Mouse (Mus musculus): Measurements from ENCODE around the gene Rnf207.
A peak's percentile ranks its signal among the peaks of the same experiment; 100 is the strongest.

Gene Rnf207

GRCm38 (mm10) chr4:152295916-152296315 is 22.9 kb downstream of the Rnf207 start:
- no peak for DNase-seq (ENCODE audit: inconsistent age in 2 of 2, low spot score in 1 of 2)

- DNase-seq (ENCODE audit: inconsistent age in 2 of 2, low spot score in 1 of 2) = no peak
Measured at GRCm38 (mm10) chr4:152294188-152294929, 24.4 kb downstream of the Rnf207 start.

GRCm38 (mm10) chr4:152292102-152292765 is 26.6 kb downstream of the Rnf207 start:
- no peak for DNase-seq (ENCODE audit: inconsistent age in 2 of 2, low spot score in 1 of 2)

GRCm38 (mm10) chr4:152291562-152291961 is 27.2 kb downstream of the Rnf207 start, which contains the start of gene Hes3:
Gene Hes3, minus strand, starts transcription at chr4:152291662.
- DNase-seq (ENCODE audit: inconsistent age in 2 of 2, low spot score in 1 of 2) = no peak

- DNase-seq (ENCODE audit: inconsistent age in 2 of 2, low spot score in 1 of 2) = no peak
Measured at GRCm38 (mm10) chr4:152290991-152291390, 27.8 kb downstream of the Rnf207 start.

- DNase-seq (ENCODE audit: inconsistent age in 2 of 2, low spot score in 1 of 2) = no peak
Measured at GRCm38 (mm10) chr4:152290385-152290784, 28.4 kb downstream of the Rnf207 start.

- no peak for DNase-seq (ENCODE audit: inconsistent age in 2 of 2, low spot score in 1 of 2)
Measured at GRCm38 (mm10) chr4:152288398-152288945, 30.3 kb downstream of the Rnf207 start.

GRCm38 (mm10) chr4:152287317-152288120 is 31.3 kb downstream of the Rnf207 start:
- no peak for DNase-seq (ENCODE audit: inconsistent age in 2 of 2, low spot score in 1 of 2)

- peak; percentile 60 to 82 for DNase-seq (ENCODE audit: inconsistent age in 2 of 2, low spot score in 1 of 2)
Measured at GRCm38 (mm10) chr4:152286887-152287286, 31.9 kb downstream of the Rnf207 start.

GRCm38 (mm10) chr4:152286183-152286582 is 32.6 kb downstream of the Rnf207 start:
- no peak for DNase-seq (ENCODE audit: inconsistent age in 2 of 2, low spot score in 1 of 2)

GRCm38 (mm10) chr4:152285505-152285904 is 33.3 kb downstream of the Rnf207 start:
- DNase-seq (ENCODE audit: inconsistent age in 2 of 2, low spot score in 1 of 2) = peak; percentile 51 to 86

GRCm38 (mm10) chr4:152283186-152283950 is 35.4 kb downstream of the Rnf207 start:
- peak; percentile 86 to 95 for DNase-seq (ENCODE audit: inconsistent age in 2 of 2, low spot score in 1 of 2)

GRCm38 (mm10) chr4:152282721-152283120 is 36.1 kb downstream of the Rnf207 start:
- no peak for DNase-seq (ENCODE audit: inconsistent age in 2 of 2, low spot score in 1 of 2)

GRCm38 (mm10) chr4:152281601-152282000 is 37.2 kb downstream of the Rnf207 start:
- no peak for DNase-seq (ENCODE audit: inconsistent age in 2 of 2, low spot score in 1 of 2)

- no peak for DNase-seq (ENCODE audit: inconsistent age in 2 of 2, low spot score in 1 of 2)
Measured at GRCm38 (mm10) chr4:152278986-152279385, 39.8 kb downstream of the Rnf207 start.

- no peak for DNase-seq (ENCODE audit: inconsistent age in 2 of 2, low spot score in 1 of 2)
Measured at GRCm38 (mm10) chr4:152277916-152278315, 40.9 kb downstream of the Rnf207 start.

- DNase-seq (ENCODE audit: inconsistent age in 2 of 2, low spot score in 1 of 2) = peak in 1 of 2 experiments; percentile 72
Measured at GRCm38 (mm10) chr4:152276389-152277347, 42.1 kb downstream of the Rnf207 start.

GRCm38 (mm10) chr4:152274681-152275131 is 44.1 kb downstream of the Rnf207 start:
- DNase-seq (ENCODE audit: inconsistent age in 2 of 2, low spot score in 1 of 2) = peak in 1 of 2 experiments; percentile 51

- DNase-seq (ENCODE audit: inconsistent age in 2 of 2, low spot score in 1 of 2) = peak; percentile 34 to 64
Measured at GRCm38 (mm10) chr4:152273621-152274236, 45.1 kb downstream of the Rnf207 start, which contains the start of gene Gpr153. Gene Gpr153, plus strand, starts transcription at chr4:152274232.

Data from adrenal gland, adult (tissue).